Mouse (Mus musculus): Measurements from ENCODE around the gene Rilp. TPM values are rescaled to one million over a fixed set of nuclear protein-coding genes. Genes with fewer than 3 reads are reported as not detected.
"Not testable (repeated sequence)": the region's sequence is repeated elsewhere in the genome, so short reads cannot be mapped to it uniquely, and the experiment has no call there.

Rilp gene
- polyA plus RNA-seq, 1 experiment from 2014 or later, result 0.89 TPM

DNA sequence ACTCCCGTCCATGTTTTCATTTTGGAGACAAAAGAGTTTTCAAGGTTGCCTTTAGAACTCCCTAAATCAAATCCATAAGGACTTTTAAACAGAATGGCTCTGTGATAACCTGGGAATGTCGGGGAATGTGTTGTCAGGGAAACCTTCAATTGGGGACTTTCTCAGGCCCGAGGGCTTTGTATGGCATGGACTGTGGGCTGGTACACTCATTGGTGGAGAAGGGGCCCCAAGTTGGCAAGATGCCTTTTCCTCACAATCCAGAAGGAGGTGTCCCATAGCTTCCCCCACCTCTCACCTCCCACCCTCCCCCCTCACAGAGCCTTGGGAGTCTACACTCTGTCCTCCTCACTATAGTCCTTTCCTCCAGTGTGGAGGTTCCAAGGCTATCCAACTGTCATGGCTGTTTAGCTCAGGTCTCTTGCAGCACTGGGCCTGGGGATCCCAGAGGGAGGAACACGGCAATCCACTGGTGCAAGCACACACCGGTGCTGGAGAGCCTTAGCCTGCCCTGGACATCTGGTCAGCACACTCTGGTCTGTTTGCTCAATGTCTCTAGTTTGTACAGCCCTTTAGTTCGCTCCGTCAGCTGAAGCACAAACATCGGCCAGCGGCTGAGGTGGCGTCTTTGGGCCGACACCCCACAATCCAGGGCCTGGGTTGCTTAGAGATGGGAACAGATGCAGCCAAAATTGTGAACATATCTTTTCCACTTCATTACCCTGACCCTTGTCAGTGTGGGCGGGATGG lies 40.5 kb downstream of the Rilp start:
- Histone ChIP-seq H3K27me3 (ENCODE audit: control insufficient read depth, insufficient read depth, low read depth, low read length) (no peaks in the 10 kb centered on the region), H3K9ac (ENCODE audit: low read length) (peak overlapping the region; percentile 16), H3K36me3 (ENCODE audit: control insufficient read depth, insufficient read depth, low read length) (no peaks in the 10 kb centered on the region), H3K9me3 (ENCODE audit: control insufficient read depth, low read length) (no peaks in the 10 kb centered on the region), H3K4me3 (ENCODE audit: low read length) (no peak overlapping the region), H3K4me1 (replicated peaks; ENCODE audit: control insufficient read depth, insufficient read depth, low read length) (peaks cover 29% of the 10 kb centered on the region), H3K4me2 (ENCODE audit: low read depth, low read length) (no peak overlapping the region), H3K27ac (ENCODE audit: low read length) (peak overlapping the region; percentile 34)
- ATAC-seq (ENCODE audit: low read depth), result peak; percentile 53
- 29% methylated on average over 12 of the region's 12 CpGs for WGBS

DNA sequence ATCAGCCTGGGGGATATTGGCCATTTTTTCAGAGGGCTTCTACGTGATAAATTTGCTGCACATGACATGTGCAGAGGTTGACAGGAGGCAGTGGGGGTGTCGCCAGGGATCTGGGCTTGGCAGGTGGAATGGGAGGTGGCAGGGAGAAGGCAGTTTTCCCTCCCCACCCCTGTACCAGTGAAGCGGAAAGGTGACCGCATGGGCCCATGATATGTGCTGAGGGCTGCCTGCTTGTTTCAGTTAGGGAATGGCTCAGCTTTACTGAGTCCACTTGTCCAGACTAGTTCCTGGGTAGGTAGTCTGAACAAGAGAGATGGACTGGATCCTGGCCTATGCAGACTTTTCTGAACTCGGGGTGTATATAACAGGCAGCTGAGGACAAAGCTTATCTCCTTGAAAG lies 41.4 kb downstream of the Rilp start:
- H3K27me3 ChIP-seq (ENCODE audit: control insufficient read depth, insufficient read depth, low read depth, low read length), result no peaks in the 10 kb centered on the region
- no peak overlapping the region for H3K27ac ChIP-seq (ENCODE audit: low read length)
- H3K4me3 ChIP-seq (ENCODE audit: low read length), result no peak overlapping the region
- no peaks in the 10 kb centered on the region for H3K36me3 ChIP-seq (ENCODE audit: control insufficient read depth, insufficient read depth, low read length)
- no peaks in the 10 kb centered on the region for H3K9me3 ChIP-seq (ENCODE audit: control insufficient read depth, low read length)
- 78% methylated on average over 5 of the region's 5 CpGs for WGBS
- ATAC-seq (ENCODE audit: low read depth), result no peak
- no peak overlapping the region for H3K4me2 ChIP-seq (ENCODE audit: low read depth, low read length)
- H3K4me1 ChIP-seq (replicated peaks; ENCODE audit: control insufficient read depth, insufficient read depth, low read length), result peaks cover 29% of the 10 kb centered on the region
- H3K9ac ChIP-seq (ENCODE audit: low read length), result no peak overlapping the region

DNA sequence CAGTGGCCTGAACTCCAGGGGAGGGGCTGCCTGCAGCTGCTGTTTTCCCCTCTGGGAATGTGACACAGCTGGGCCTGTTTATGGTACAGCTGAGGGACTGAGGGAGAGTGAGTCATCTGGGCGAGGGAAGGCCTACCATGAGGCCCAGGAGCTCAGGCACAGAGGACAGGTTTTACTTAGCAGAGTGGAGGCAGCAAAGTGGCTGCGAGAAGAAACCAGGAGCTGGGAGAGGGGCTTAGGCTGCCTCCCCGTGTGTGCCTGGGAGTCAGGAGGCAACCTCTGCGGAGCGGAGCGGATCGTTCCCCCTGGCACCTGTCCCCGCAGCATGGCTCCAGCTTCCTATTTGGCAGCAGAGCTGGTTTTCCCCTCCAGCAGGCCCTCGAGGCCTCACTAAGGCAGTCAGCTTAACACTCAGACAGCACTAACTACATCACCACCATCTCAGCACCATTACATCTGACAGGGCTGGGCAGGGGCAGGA lies 42.1 kb downstream of the Rilp start:
- no peak overlapping the region for H3K4me3 ChIP-seq (ENCODE audit: low read length)
- ATAC-seq (ENCODE audit: low read depth), result peak; percentile 69

DNA sequence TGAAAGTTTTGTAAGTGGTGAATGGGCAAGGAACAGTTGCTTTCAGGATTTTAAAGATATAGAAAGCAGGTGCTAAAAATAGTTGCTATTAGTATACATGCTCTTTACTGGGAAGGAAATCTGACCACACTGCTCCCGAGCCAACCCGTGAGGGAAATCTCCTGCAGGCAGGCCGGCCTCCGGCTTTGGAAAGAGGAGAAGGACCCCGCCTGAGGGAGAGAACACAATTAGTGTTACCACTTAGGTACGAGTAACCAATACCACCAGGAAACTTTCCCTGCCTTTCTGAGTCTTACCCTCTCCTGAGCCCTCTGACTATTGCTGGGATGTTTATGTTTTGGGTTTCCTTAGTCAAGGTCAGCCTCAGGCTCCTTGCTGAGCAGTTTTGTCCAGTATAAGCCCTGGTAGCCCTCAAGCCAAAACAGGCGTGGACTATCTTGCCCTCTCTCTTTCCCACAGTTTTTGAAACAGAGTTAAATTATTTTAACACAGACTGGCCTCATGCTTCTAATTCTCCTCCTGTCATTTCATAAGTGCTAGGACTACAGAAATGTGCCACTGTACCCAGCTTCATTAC lies 43.1 kb downstream of the Rilp start:
- no peak overlapping the region for H3K9ac ChIP-seq (ENCODE audit: low read length)
- no peaks in the 10 kb centered on the region for H3K36me3 ChIP-seq (ENCODE audit: control insufficient read depth, insufficient read depth, low read length)
- H3K4me3 ChIP-seq (ENCODE audit: low read length), result no peak overlapping the region
- no peaks in the 10 kb centered on the region for H3K9me3 ChIP-seq (ENCODE audit: control insufficient read depth, low read length)
- WGBS, result 57% methylated on average over 7 of the region's 7 CpGs
- no peak overlapping the region for H3K27ac ChIP-seq (ENCODE audit: low read length)
- no peak overlapping the region for H3K4me2 ChIP-seq (ENCODE audit: low read depth, low read length)
- ATAC-seq (ENCODE audit: low read depth), result no peak
- H3K27me3 ChIP-seq (ENCODE audit: control insufficient read depth, insufficient read depth, low read depth, low read length), result no peaks in the 10 kb centered on the region
- H3K4me1 ChIP-seq (replicated peaks; ENCODE audit: control insufficient read depth, insufficient read depth, low read length), result peaks cover 29% of the 10 kb centered on the region

More for the DNA sequence above, 42.1 kb downstream of the Rilp start:
- Histone ChIP-seq H3K9ac (ENCODE audit: low read length) (peak overlapping the region; percentile 10; the same call in 1 of the 2 replicates), H3K4me1 (replicated peaks; ENCODE audit: control insufficient read depth, insufficient read depth, low read length) (peaks cover 29% of the 10 kb centered on the region), H3K4me2 (ENCODE audit: low read depth, low read length) (no peak overlapping the region), H3K27me3 (ENCODE audit: control insufficient read depth, insufficient read depth, low read depth, low read length) (no peaks in the 10 kb centered on the region), H3K9me3 (ENCODE audit: control insufficient read depth, low read length) (no peaks in the 10 kb centered on the region), H3K36me3 (ENCODE audit: control insufficient read depth, insufficient read depth, low read length) (no peaks in the 10 kb centered on the region), H3K27ac (ENCODE audit: low read length) (no peak overlapping the region)
- 59% methylated on average over 8 of the region's 9 CpGs for WGBS

DNA sequence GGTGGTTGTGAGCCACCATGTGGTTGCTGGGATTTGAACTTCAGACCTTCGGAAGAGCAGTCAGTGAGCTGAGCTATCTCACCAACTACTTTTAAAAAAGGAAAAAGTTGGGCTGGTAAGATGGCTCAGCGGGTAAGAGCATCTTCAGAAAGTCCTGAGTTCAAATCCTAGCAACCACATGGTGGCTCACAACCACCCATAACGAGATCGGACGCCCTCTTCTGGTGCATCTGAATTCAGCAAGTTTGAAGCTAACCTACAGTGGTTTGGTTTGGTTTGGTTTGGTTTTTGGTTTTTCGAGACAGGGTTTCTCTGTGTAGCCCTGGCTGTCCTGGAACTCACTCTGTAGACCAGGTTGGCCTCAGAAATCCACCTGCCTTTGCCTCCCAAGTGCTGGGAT lies 46.1 kb downstream of the Rilp start:
- not testable (repeated sequence) for H3K36me3 ChIP-seq (ENCODE audit: control insufficient read depth, insufficient read depth, low read length); H3K4me2 ChIP-seq (ENCODE audit: low read depth, low read length); H3K4me3 ChIP-seq (ENCODE audit: low read length); H3K9me3 ChIP-seq (ENCODE audit: control insufficient read depth, low read length); ATAC-seq (ENCODE audit: low read depth); H3K27me3 ChIP-seq (ENCODE audit: control insufficient read depth, insufficient read depth, low read depth, low read length); H3K27ac ChIP-seq (ENCODE audit: low read length); H3K9ac ChIP-seq (ENCODE audit: low read length)
- peaks cover 18% of the 10 kb centered on the region for H3K4me1 ChIP-seq (replicated peaks; ENCODE audit: control insufficient read depth, insufficient read depth, low read length)
- 90% methylated on average over 6 of the region's 6 CpGs for WGBS

DNA sequence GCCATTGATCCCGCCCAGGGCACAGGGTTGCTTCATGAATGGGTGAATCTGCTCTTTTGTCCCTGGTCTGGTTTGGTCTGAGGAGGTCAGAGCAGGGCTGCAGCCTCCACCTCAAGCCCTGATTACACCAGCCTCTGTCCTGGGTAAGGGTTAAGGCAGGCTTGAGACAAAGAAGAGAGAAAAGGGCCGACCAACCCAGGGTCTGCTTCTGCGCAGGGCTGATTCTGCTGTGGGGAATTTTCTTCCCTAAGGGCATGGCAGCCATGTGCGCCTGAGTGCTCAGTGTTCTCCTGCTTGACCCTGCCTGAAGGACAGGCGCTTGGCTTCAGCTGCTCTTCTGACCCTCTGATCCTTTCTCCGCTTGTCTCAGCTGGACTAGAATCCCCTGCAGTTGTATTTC lies 47.2 kb downstream of the Rilp start:
- no peak overlapping the region for H3K27ac ChIP-seq (ENCODE audit: low read length)
- no peak overlapping the region for H3K4me3 ChIP-seq (ENCODE audit: low read length)
- H3K36me3 ChIP-seq (ENCODE audit: control insufficient read depth, insufficient read depth, low read length), result no peaks in the 10 kb centered on the region
- H3K4me2 ChIP-seq (ENCODE audit: low read depth, low read length), result no peak overlapping the region
- no peaks in the 10 kb centered on the region for H3K9me3 ChIP-seq (ENCODE audit: control insufficient read depth, low read length)
- peaks cover 10% of the 10 kb centered on the region for H3K4me1 ChIP-seq (replicated peaks; ENCODE audit: control insufficient read depth, insufficient read depth, low read length)
- H3K27me3 ChIP-seq (ENCODE audit: control insufficient read depth, insufficient read depth, low read depth, low read length), result no peaks in the 10 kb centered on the region
- H3K9ac ChIP-seq (ENCODE audit: low read length), result no peak overlapping the region
- ATAC-seq (ENCODE audit: low read depth), result no peak
- WGBS, result 91% methylated on average over 6 of the region's 6 CpGs

DNA sequence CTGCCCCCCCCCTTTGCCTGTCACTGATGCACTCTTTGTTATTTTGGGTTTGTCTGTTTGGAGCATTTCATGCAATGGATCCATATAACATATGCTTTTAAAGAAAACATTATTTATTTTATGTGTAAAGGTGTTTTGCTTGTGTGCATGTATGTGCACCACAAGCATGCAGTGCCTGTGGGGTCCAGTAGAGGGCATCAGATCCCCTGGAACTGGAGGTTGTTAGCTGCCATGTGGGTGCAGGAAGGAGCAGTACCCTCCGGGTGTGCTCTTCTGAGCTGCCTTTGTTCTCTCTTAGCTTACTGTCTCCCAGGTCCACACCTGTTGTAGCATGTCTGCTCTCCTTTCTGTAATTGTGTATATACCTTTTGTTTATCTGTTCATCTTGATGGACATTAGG lies 48.2 kb downstream of the Rilp start:
- no peak overlapping the region for H3K27ac ChIP-seq (ENCODE audit: low read length)
- no peaks in the 10 kb centered on the region for H3K36me3 ChIP-seq (ENCODE audit: control insufficient read depth, insufficient read depth, low read length)
- peaks cover under 1% of the 10 kb centered on the region; the same call in 1 of the 2 replicates for H3K4me1 ChIP-seq (replicated peaks; ENCODE audit: control insufficient read depth, insufficient read depth, low read length)
- no peaks in the 10 kb centered on the region for H3K27me3 ChIP-seq (ENCODE audit: control insufficient read depth, insufficient read depth, low read depth, low read length)
- ATAC-seq (ENCODE audit: low read depth), result no peak
- no peak overlapping the region for H3K4me3 ChIP-seq (ENCODE audit: low read length)
- no peak overlapping the region for H3K9ac ChIP-seq (ENCODE audit: low read length)
- 95% methylated on average over 1 of the region's 1 CpGs for WGBS
- no peak overlapping the region for H3K4me2 ChIP-seq (ENCODE audit: low read depth, low read length)
- no peaks in the 10 kb centered on the region for H3K9me3 ChIP-seq (ENCODE audit: control insufficient read depth, low read length)

DNA sequence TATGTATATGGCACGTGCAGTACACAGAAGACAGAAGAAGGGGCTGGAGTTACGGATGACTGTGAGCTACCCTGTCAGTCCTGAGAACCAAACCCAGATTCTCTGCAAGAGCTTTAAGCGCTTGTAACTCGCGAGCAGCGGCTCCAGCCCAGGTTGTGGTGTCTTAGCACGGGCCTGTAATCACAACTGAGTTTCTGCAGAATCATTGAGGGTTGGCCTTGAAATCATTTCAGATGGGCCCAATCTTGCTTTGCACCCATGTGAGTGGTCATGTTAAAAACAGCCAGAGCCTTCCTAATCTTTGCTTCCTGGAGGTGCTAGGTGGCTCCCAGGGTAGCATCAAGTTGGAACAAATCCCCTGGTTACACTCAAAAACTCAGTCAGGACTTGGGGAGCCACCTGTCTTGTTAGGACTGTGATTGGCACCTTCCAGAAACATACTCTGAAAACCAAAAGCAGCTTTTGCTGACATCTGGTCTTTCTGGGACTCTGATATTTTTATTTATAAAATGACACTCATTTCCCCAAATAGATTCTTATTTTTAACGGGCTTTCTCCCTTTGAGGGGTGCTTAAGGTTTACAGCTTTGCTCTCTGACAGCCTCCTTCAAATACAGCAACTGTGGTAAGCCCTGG lies 50.1 kb downstream of the Rilp start:
- no peak overlapping the region for H3K9ac ChIP-seq (ENCODE audit: low read length)
- ATAC-seq (ENCODE audit: low read depth), result no peak
- no peak overlapping the region for H3K4me2 ChIP-seq (ENCODE audit: low read depth, low read length)
- H3K36me3 ChIP-seq (ENCODE audit: control insufficient read depth, insufficient read depth, low read length), result no peaks in the 10 kb centered on the region
- H3K4me1 ChIP-seq (replicated peaks; ENCODE audit: control insufficient read depth, insufficient read depth, low read length), result peaks cover 4% of the 10 kb centered on the region; the same call in 1 of the 2 replicates
- no peaks in the 10 kb centered on the region for H3K9me3 ChIP-seq (ENCODE audit: control insufficient read depth, low read length)
- H3K27me3 ChIP-seq (ENCODE audit: control insufficient read depth, insufficient read depth, low read depth, low read length), result no peaks in the 10 kb centered on the region
- H3K4me3 ChIP-seq (ENCODE audit: low read length), result no peak overlapping the region
- 79% methylated on average over 8 of the region's 8 CpGs for WGBS
- no peak overlapping the region for H3K27ac ChIP-seq (ENCODE audit: low read length)
